8 mouse cellular contexts compared by ENCODE assay signal in genomic region chr2:30783346-30783745, GRCm38 (mm10). TPM values are rescaled to one million over a fixed set of nuclear protein-coding genes. Genes with fewer than 3 reads are reported as not detected.
DNase-seq lines count a peak whose midpoint lies in the region; ATAC-seq and TF ChIP-seq lines count a peak whose summit lies in the region.

No protein-coding gene starts in this region.

- H3K27me3 ChIP-seq in forebrain, embryonic 14.5 days (replicated peaks; ENCODE audit: control insufficient read depth, insufficient read depth, low read length): no peaks in the 10 kb centered on the region
- H3K27me3 ChIP-seq in liver, embryonic 14.5 days (ENCODE audit: control insufficient read depth, insufficient read depth, low read length): peaks cover 5% of the 10 kb centered on the region; the same call in 1 of the 2 replicates
- no peaks in the 10 kb centered on the region for H3K27me3 ChIP-seq in neural tube, embryonic 11.5 days (ENCODE audit: control insufficient read depth, insufficient read depth, low read length)

- no peak for TF ChIP-seq CTCF in liver, embryonic 14.5 days (IDR thresholded peaks at IDR 0.05; ENCODE audit: low read depth)

- no peaks in the 10 kb centered on the region for H3K9me3 ChIP-seq in forebrain, embryonic 14.5 days (replicated peaks; ENCODE audit: control insufficient read depth, low read length)
- no peaks in the 10 kb centered on the region for H3K9me3 ChIP-seq in liver, embryonic 14.5 days (ENCODE audit: control insufficient read depth, low read length)
- H3K9me3 ChIP-seq in neural tube, embryonic 11.5 days (ENCODE audit: control insufficient read depth, low read length): no peaks in the 10 kb centered on the region

- ATAC-seq in forebrain, embryonic 14.5 days: peak; percentile 74
- ATAC-seq in liver, embryonic 14.5 days (ENCODE audit: insufficient read depth): no peak; the same call in 1 of the 2 replicates
- ATAC-seq in neural tube, embryonic 11.5 days (ENCODE audit: insufficient read depth, low FRiP score, low TSS enrichment): peak; percentile 46

- intact Hi-C loops in heart, postnatal 14 days (cut with DNase I): no loop called here

- no peak for TF ChIP-seq EP300 in liver, embryonic 14.5 days (IDR thresholded peaks at IDR 0.05; ENCODE audit: low read depth)

- no peaks in the 10 kb centered on the region for H3K36me3 ChIP-seq in forebrain, embryonic 14.5 days (ENCODE audit: control insufficient read depth, insufficient read depth, low read length)
- H3K36me3 ChIP-seq in liver, embryonic 14.5 days (replicated peaks; ENCODE audit: control insufficient read depth, insufficient read depth, low read depth): no peaks in the 10 kb centered on the region
- no peaks in the 10 kb centered on the region for H3K36me3 ChIP-seq in neural tube, embryonic 11.5 days (ENCODE audit: control insufficient read depth, insufficient read depth, low read length)

- no peak overlapping the region; the same call in 1 of the 2 replicates for H3K4me3 ChIP-seq in forebrain, embryonic 14.5 days (ENCODE audit: low read depth, low read length)
- peak overlapping the region in 1 of 2 experiments; percentile 4; a peak in 1 of 4 replicates for H3K4me3 ChIP-seq in liver, embryonic 14.5 days (ENCODE audit: insufficient read depth in 1 of 2, low read depth in 2 of 2, low read length in 2 of 2)
- no peak overlapping the region for H3K4me3 ChIP-seq in neural tube, embryonic 11.5 days (ENCODE audit: low read depth, low read length)

- peak overlapping the region; percentile 61 for H3K9ac ChIP-seq in forebrain, embryonic 14.5 days (ENCODE audit: low read length)
- H3K9ac ChIP-seq in liver, embryonic 14.5 days (replicated peaks): 0 out of 2 replicates have a peak overlapping the region, but pooled peaks have one; percentile 18
- H3K9ac ChIP-seq in neural tube, embryonic 11.5 days (ENCODE audit: low read length): peak overlapping the region; percentile 55; the same call in 1 of the 2 replicates

- H3K4me2 ChIP-seq in forebrain, embryonic 14.5 days (ENCODE audit: low read length): peak overlapping the region; percentile 46
- peak overlapping the region; percentile 51 for H3K4me2 ChIP-seq in liver, embryonic 14.5 days (ENCODE audit: low read depth)
- H3K4me2 ChIP-seq in neural tube, embryonic 11.5 days (ENCODE audit: low read depth): peak overlapping the region; percentile 29

- peak overlapping the region; percentile 39; the same call in 1 of the 2 replicates for H3K27ac ChIP-seq in forebrain, embryonic 14.5 days (ENCODE audit: low read depth, low read length)
- no peak overlapping the region for H3K27ac ChIP-seq in liver, embryonic 14.5 days
- H3K27ac ChIP-seq in neural tube, embryonic 11.5 days (ENCODE audit: low read depth, low read length): peak overlapping the region; percentile 69; the same call in 1 of the 2 replicates

- WGBS in forebrain, embryonic 14.5 days: 0% methylated on average over 13 of the region's 13 CpGs
- under 1% methylated on average over 13 of the region's 13 CpGs for WGBS in liver, embryonic 14.5 days (ENCODE audit: insufficient replicate concordance)
- WGBS in neural tube, embryonic 11.5 days: 1% methylated on average over 13 of the region's 13 CpGs

- DNase-seq in 3T3-L1 (ENCODE audit: low read depth, low spot score): peak; percentile 69
- DNase-seq in adrenal gland, postnatal 25 days: peak; percentile 76
- DNase-seq in forebrain, embryonic 14.5 days (ENCODE audit: low spot score): peak; percentile 91
- peak; percentile 69 to 79 for DNase-seq in heart, postnatal 14 days
- peak; percentile 81 to 88 for DNase-seq in kidney, postnatal 4 days
- DNase-seq in liver, embryonic 14.5 days (ENCODE audit: low read depth in 3 of 3, low spot score in 3 of 3): no peak
- DNase-seq in neural tube, embryonic 11.5 days (ENCODE audit: low spot score): peak; percentile 71
- peak; percentile 80 for DNase-seq in yolk sac, embryonic 10.5 days (ENCODE audit: low spot score)

- peaks cover 16% of the 10 kb centered on the region for H3K4me1 ChIP-seq in forebrain, embryonic 14.5 days (ENCODE audit: control insufficient read depth, insufficient read depth, low read length)
- H3K4me1 ChIP-seq in liver, embryonic 14.5 days (replicated peaks; ENCODE audit: control insufficient read depth in 2 of 2, insufficient read depth in 2 of 2, low read length in 1 of 2): peaks cover 0 to 12% of the 10 kb centered on the region in 2 experiments; a peak in 2 of 4 replicates
- H3K4me1 ChIP-seq in neural tube, embryonic 11.5 days (ENCODE audit: control insufficient read depth, insufficient read depth, low read length): peaks cover 34% of the 10 kb centered on the region

RNA-seq across cellular contexts. Expression of gene 1700001O22Rik, which starts 20.1 kb away (rescaled TPM):
- total RNA-seq in adrenal gland, postnatal 25 days (2021): 5.0 and 5.9 TPM in 2 replicates
- polyA plus RNA-seq in forebrain, embryonic 14.5 days (2014; fragmentation: Nextera tagmentation; extraction: Ambion mirVana): 2.4 and 2.7 TPM in 2 replicates
- total RNA-seq in heart, postnatal 14 days (2021): 1 to 10 TPM in 1 of 2 experiments, under 1 TPM in 1; 0.57 to 1.0 TPM
- not detected in 2 replicates for polyA plus RNA-seq in liver, embryonic 14.5 days (2012; rRNA removed)
- not detected in 2 replicates for polyA plus RNA-seq in liver, embryonic 14.5 days (2014; fragmentation: Nextera tagmentation; extraction: Ambion mirVana)
- 1.8 and 2.5 TPM in 2 replicates for polyA plus RNA-seq in neural tube, embryonic 11.5 days (2014; fragmentation: Nextera tagmentation; extraction: Ambion mirVana)

RNA-seq across cellular contexts. Expression of gene Ntmt1, which starts 24.3 kb away (rescaled TPM):
- total RNA-seq in adrenal gland, postnatal 25 days (2021): 46.1 and 57.5 TPM in 2 replicates
- 128 and 139 TPM in 2 replicates for polyA plus RNA-seq in forebrain, embryonic 14.5 days (2014; fragmentation: Nextera tagmentation; extraction: Ambion mirVana)
- total RNA-seq in heart, postnatal 14 days (2021): 10 to 100 TPM; 30.0 to 34.5 TPM
- polyA plus RNA-seq in liver, embryonic 14.5 days (2012; rRNA removed): 12.0 and 14.5 TPM in 2 replicates
- polyA plus RNA-seq in liver, embryonic 14.5 days (2014; fragmentation: Nextera tagmentation; extraction: Ambion mirVana): 23.3 and 25.6 TPM in 2 replicates
- 110 and 111 TPM in 2 replicates for polyA plus RNA-seq in neural tube, embryonic 11.5 days (2014; fragmentation: Nextera tagmentation; extraction: Ambion mirVana)

RNA-seq across cellular contexts. Expression of gene Asb6, which starts 46.8 kb away (rescaled TPM):
- total RNA-seq in adrenal gland, postnatal 25 days (2021): 29.2 and 31.5 TPM in 2 replicates
- polyA plus RNA-seq in forebrain, embryonic 14.5 days (2014; fragmentation: Nextera tagmentation; extraction: Ambion mirVana): 35.9 and 39.9 TPM in 2 replicates
- total RNA-seq in heart, postnatal 14 days (2021): 1 to 10 TPM; 7.9 to 9.0 TPM
- 25.8 and 27.0 TPM in 2 replicates for polyA plus RNA-seq in liver, embryonic 14.5 days (2012; rRNA removed)
- 25.9 and 26.2 TPM in 2 replicates for polyA plus RNA-seq in liver, embryonic 14.5 days (2014; fragmentation: Nextera tagmentation; extraction: Ambion mirVana)
- polyA plus RNA-seq in neural tube, embryonic 11.5 days (2014; fragmentation: Nextera tagmentation; extraction: Ambion mirVana): 32.3 and 36.9 TPM in 2 replicates

RNA-seq across cellular contexts. Expression of gene Prrx2, which starts 51.4 kb away (rescaled TPM):
- total RNA-seq in adrenal gland, postnatal 25 days (2021): 0.76 TPM in 1 of 2 replicates, not detected in the other
- polyA plus RNA-seq in forebrain, embryonic 14.5 days (2014; fragmentation: Nextera tagmentation; extraction: Ambion mirVana): 2.9 and 3.0 TPM in 2 replicates
- 1 to 10 TPM in 1 of 2 experiments, under 1 TPM in 1; 0.80 to 1.2 TPM for total RNA-seq in heart, postnatal 14 days (2021)
- 0.34 and 0.49 TPM in 2 replicates for polyA plus RNA-seq in liver, embryonic 14.5 days (2012; rRNA removed)
- polyA plus RNA-seq in liver, embryonic 14.5 days (2014; fragmentation: Nextera tagmentation; extraction: Ambion mirVana): 0.09 TPM in 1 of 2 replicates, not detected in the other
- 8.9 and 13.8 TPM in 2 replicates for polyA plus RNA-seq in neural tube, embryonic 11.5 days (2014; fragmentation: Nextera tagmentation; extraction: Ambion mirVana)

Comparison
In these comparisons a context has a peak if more than half of its experiments do, and no peak if none do; other contexts are left out.
1. DNase-seq: peak in 3T3-L1 (single experiment), adrenal gland, postnatal 25 days (single experiment), forebrain, embryonic 14.5 days (single experiment), heart, postnatal 14 days (2 of 2), kidney, postnatal 4 days (2 of 2), neural tube, embryonic 11.5 days (single experiment) and yolk sac, embryonic 10.5 days (single experiment); none in liver, embryonic 14.5 days (0 of 3).
2. Peak in every context shown above with its lines, with median percentiles within 50 percentile points of each other: H3K4me2 ChIP-seq and H3K9ac ChIP-seq.